Mouse (Mus musculus) CH12.LX (cell line): ENCODE data around the gene Nol4l. TPM values are rescaled to one million over a fixed set of nuclear protein-coding genes. Genes with fewer than 3 reads are reported as not detected.

ENCODE experiments used
- DNase-seq: peaks from one replicate; pipeline ENCODE4 v3.0.0-alpha.2; 2013; ENCODE audit errors: extremely low read depth
- H3K27ac ChIP-seq: 2 replicates; pipeline ENCODE4 v1.5.1; 2012; ENCODE audit warnings: low read depth, mild to moderate bottlenecking, control low read depth, moderate library complexity; ENCODE audit not compliant: insufficient read depth
- H3K27me3 ChIP-seq: replicated peaks from 2 replicates; pipeline ENCODE3; 2012; ENCODE audit warnings: inconsistent platforms
- H3K36me3 ChIP-seq, 2 experiments: replicated peaks in 1 of 2; 2 replicates each; pipeline versions ENCODE3 to v1.6.1; 2012; ENCODE audit warnings: inconsistent platforms in 1 of 2, low read length in 1 of 2, mild to moderate bottlenecking in 1 of 2, mixed read lengths in 1 of 2, moderate library complexity in 1 of 2; ENCODE audit not compliant: control insufficient read depth in 1 of 2, insufficient read depth in 1 of 2
- H3K4me1 ChIP-seq, 2 experiments: 2 replicates each; pipeline ENCODE4 v1.6.1; 2012; ENCODE audit warnings: inconsistent platforms in 1 of 2, moderate library complexity in 1 of 2; ENCODE audit not compliant: insufficient read depth in 2 of 2, control insufficient read depth in 1 of 2
- H3K4me2 ChIP-seq: 2 replicates; pipeline ENCODE4 v1.6.1; 2012; ENCODE audit warnings: low read depth, mild to moderate bottlenecking, control low read depth; ENCODE audit not compliant: poor library complexity, insufficient read depth, severe bottlenecking
- H3K4me3 ChIP-seq, 3 experiments: fragments of 150-350 bp in 1 of 3; sonication (generic) in 1 of 3; replicated peaks in 1 of 3; 2 replicates each; pipeline versions ENCODE3 to v1.5.1; 2011 to 2012; ENCODE audit warnings: low read depth in 2 of 3, low read length in 2 of 3, mild to moderate bottlenecking in 2 of 3, moderate library complexity in 2 of 3, control low read depth in 1 of 3, improper control_type of control experiment in 1 of 3, inconsistent platforms in 1 of 3, mixed read lengths in 1 of 3; ENCODE audit not compliant: poor library complexity in 1 of 3
- H3K79me2 ChIP-seq: replicated peaks from 2 replicates; pipeline ENCODE4 v1.6.1; 2012; ENCODE audit warnings: mild to moderate bottlenecking, moderate library complexity; ENCODE audit not compliant: control insufficient read depth, poor library complexity, insufficient read depth, severe bottlenecking; ENCODE audit errors: extremely low read depth
- H3K9ac ChIP-seq: 2 replicates; pipeline ENCODE4 v1.6.1; 2012; ENCODE audit warnings: low read depth, mild to moderate bottlenecking, control low read depth, moderate library complexity; ENCODE audit not compliant: insufficient read depth
- H3K9me3 ChIP-seq: replicated peaks from 2 replicates; pipeline ENCODE3; 2012; ENCODE audit warnings: low read length, inconsistent platforms, mixed read lengths
- CHD2 ChIP-seq: IDR thresholded peaks from 2 replicates; pipeline ENCODE4 v1.6.1; 2011; ENCODE audit warnings: low read length, improper control_type of control experiment
- CTCF ChIP-seq, 2 experiments: IDR thresholded peaks in 1 of 2; conservative IDR thresholded peaks in 1 of 2; 2 replicates each; pipeline ENCODE4 v1.5.1; 2011 to 2012; ENCODE audit warnings: low read depth in 2 of 2, low read length in 2 of 2, improper control_type of control experiment in 1 of 2, inconsistent platforms in 1 of 2, mild to moderate bottlenecking in 1 of 2, moderate library complexity in 1 of 2
- GABPA ChIP-seq: IDR thresholded peaks from 2 replicates; pipeline ENCODE4 v1.6.1; 2012; ENCODE audit warnings: low read depth, low read length, improper control_type of control experiment, inconsistent platforms; ENCODE audit not compliant: insufficient replicate concordance
- KAT2A ChIP-seq: IDR thresholded peaks from 2 replicates; pipeline ENCODE4 v1.6.1; 2012; ENCODE audit warnings: low read length, improper control_type of control experiment, inconsistent platforms; ENCODE audit not compliant: insufficient replicate concordance
- MXI1 ChIP-seq: IDR thresholded peaks from 2 replicates; pipeline ENCODE4 v1.6.1; 2011; ENCODE audit warnings: mild to moderate bottlenecking, low read depth, low read length, improper control_type of control experiment
- PAX5 ChIP-seq: IDR thresholded peaks from 2 replicates; pipeline ENCODE4 v1.6.1; 2012; ENCODE audit warnings: low read length, inconsistent platforms, mixed read lengths
- POLR2AphosphoS2 ChIP-seq: IDR thresholded peaks from 2 replicates; pipeline ENCODE4 v1.6.1; 2011; ENCODE audit warnings: low read depth, low read length, improper control_type of control experiment
- RAD21 ChIP-seq: IDR thresholded peaks from 2 replicates; pipeline ENCODE4 v1.6.1; 2011; ENCODE audit warnings: low read depth, mild to moderate bottlenecking, low read length, improper control_type of control experiment, moderate library complexity
- SMC3 ChIP-seq: IDR thresholded peaks from 2 replicates; pipeline ENCODE4 v1.6.1; 2011; ENCODE audit warnings: low read depth, low read length, improper control_type of control experiment
- TBP ChIP-seq: conservative IDR thresholded peaks from 2 replicates; pipeline ENCODE4 v1.6.1; 2011; ENCODE audit warnings: low read depth, low read length, improper control_type of control experiment
- USF1 ChIP-seq: IDR thresholded peaks from 2 replicates; pipeline ENCODE4 v1.6.1; 2014; ENCODE audit warnings: low read depth, mild to moderate bottlenecking, inconsistent platforms, low read length, improper control_type of control experiment
- ZKSCAN1 ChIP-seq: IDR thresholded peaks from 2 replicates; pipeline ENCODE4 v1.6.1; 2012; ENCODE audit warnings: low read depth, inconsistent platforms, low read length, improper control_type of control experiment, borderline replicate concordance
- ZMIZ1 ChIP-seq: IDR thresholded peaks from 2 replicates; pipeline ENCODE4 v1.6.1; 2012; ENCODE audit warnings: low read depth, mild to moderate bottlenecking, inconsistent platforms, low read length, improper control_type of control experiment
- dilution Hi-C: fragments of 300-500 bp; cut with MboI; formaldehyde crosslinking; loops from 2 replicates; pipeline ENCODE4 v1.14.3; 2020; ENCODE audit warnings: low sequenced_read_pairs; ENCODE audit not compliant: extremely low pct_unique_long_range_greater_than_20kb, extremely low pct_ligation_motif_present
- in situ Hi-C: fragments of 300-500 bp; cut with MboI; formaldehyde crosslinking; loops from 3 replicates; pipeline ENCODE4 v1.14.3; 2019; ENCODE audit warnings: low sequenced_read_pairs, low pct_ligation_motif_present, low pct_unique_long_range_greater_than_20kb, mixed read lengths
- polyA plus RNA-seq: library from polyadenylated mRNA; unstranded; fragments of >175 nt; gene quantifications from 2 replicates; pipeline ENCODE4 v1.2.1, GENCODE M21; 2012; ENCODE audit warnings: low read depth; ENCODE audit not compliant: insufficient read length
- total RNA-seq, 2 experiments: library from RNA; depleted of rRNA; stranded (reverse); fragments of 300-350 nt in 1 of 2; fragments of >200 nt in 1 of 2; gene quantifications; 2 replicates each; pipeline ENCODE4 v1.2.3; 2012 to 2014

The Nol4l gene
- total and polyA plus RNA-seq, 3 experiments: 1.3 to 3.7 (median 3.5) TPM

- Histone ChIP-seq H3K27ac (no peak overlapping the region), H3K36me3 (peaks cover 28 to 58% of the 10 kb centered on the region in 2 experiments), H3K4me3 (no peak overlapping the region), H3K4me1 (peaks cover 7 to 11% of the 10 kb centered on the region in 2 experiments), H3K9me3 (no peaks in the 10 kb centered on the region), H3K27me3 (no peaks in the 10 kb centered on the region), H3K79me2 (no peaks in the 10 kb centered on the region; the same call in 1 of the 2 replicates), H3K4me2 (no peak overlapping the region), H3K9ac (no peak overlapping the region)
- no peak for TF ChIP-seq GABPA
- TF ChIP-seq USF1: no peak
- no peak for TF ChIP-seq MXI1
- TF ChIP-seq KAT2A: no peak
- no peak for TF ChIP-seq POLR2AphosphoS2
- no peak for TF ChIP-seq PAX5
- TF ChIP-seq CHD2: no peak
- in situ Hi-C loops (no loop called here), dilution Hi-C loops (no loop called here)
- no peak for DNase-seq
Observed at GRCm38 (mm10) chr2:153422051-153422450, 107.7 kb downstream of the Nol4l start.

DNA sequence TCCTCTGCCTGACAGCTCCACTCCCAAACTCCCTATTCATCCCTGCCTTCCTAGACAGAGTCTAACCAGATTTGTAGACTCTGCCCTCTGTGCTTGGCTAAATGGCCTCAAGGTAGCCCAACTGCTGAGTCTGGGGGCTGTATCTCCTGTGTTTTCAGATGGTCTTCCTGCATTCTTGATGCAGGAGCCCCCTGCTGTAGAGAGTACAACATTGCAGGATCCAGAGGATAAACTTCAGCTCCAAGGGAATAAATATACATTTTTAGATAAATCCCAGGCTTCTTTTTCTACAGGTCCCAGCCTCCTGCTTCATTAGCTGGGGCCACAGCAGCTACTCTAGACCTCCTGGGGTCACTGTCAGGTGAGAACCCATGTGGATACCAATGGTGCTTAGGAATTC, 108.5 kb downstream of the Nol4l start:
- no peak for DNase-seq
- Histone ChIP-seq H3K27ac (no peak overlapping the region), H3K4me2 (no peak overlapping the region), H3K79me2 (no peaks in the 10 kb centered on the region; the same call in 1 of the 2 replicates), H3K9ac (no peak overlapping the region), H3K27me3 (no peaks in the 10 kb centered on the region), H3K9me3 (no peaks in the 10 kb centered on the region)
- dilution Hi-C loops: no loop called here
- TF ChIP-seq GABPA (no peak), ZMIZ1 (no peak), CTCF (conservative IDR thresholded peaks at IDR 0.05 in 1 of 2, IDR thresholded peaks at IDR 0.05 in 1 of 2; ENCODE audit: low read depth in 2 of 2, low read length in 2 of 2) (peak in 1 of 2 experiments; percentile 54; a peak in 2 of 4 replicates), RAD21 (peak; percentile 17), TBP (no peak), SMC3 (peak; percentile 29; the same call in 1 of the 2 replicates)
- TF ChIP-seq, all 38 proteins: peak for 3
- Histone ChIP-seq H3K4me3 (no peak overlapping the region), H3K4me1 (peaks cover 7 to 11% of the 10 kb centered on the region in 2 experiments), H3K36me3 (peaks cover 35 to 65% of the 10 kb centered on the region in 2 experiments)
- in situ Hi-C loops: no loop called here

DNA sequence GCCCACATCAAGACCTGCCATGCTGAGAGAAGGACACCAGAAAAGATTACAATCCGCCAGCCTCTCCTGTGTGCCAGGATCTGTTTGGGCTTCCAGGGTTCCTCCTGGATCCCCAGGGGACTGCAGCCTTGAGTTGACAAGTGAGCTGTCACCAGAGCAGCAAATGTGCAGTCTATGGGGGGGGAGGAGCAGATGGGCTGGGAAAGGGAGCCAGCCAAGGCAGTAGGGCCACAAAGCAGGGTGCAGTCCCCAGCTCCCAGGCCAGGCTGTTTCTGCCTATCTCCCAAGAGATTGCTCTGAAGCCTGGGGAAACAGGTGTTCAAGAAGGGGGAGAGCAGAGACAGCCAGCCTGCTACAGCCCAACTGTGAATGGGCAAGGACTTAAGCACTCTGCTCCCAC, 111.4 kb downstream of the Nol4l start:
- Histone ChIP-seq H3K4me1 (peaks cover 7 to 11% of the 10 kb centered on the region in 2 experiments), H3K79me2 (no peaks in the 10 kb centered on the region; the same call in 1 of the 2 replicates), H3K9me3 (no peaks in the 10 kb centered on the region), H3K4me3 (no peak overlapping the region), H3K4me2 (no peak overlapping the region), H3K27ac (no peak overlapping the region), H3K27me3 (no peaks in the 10 kb centered on the region), H3K9ac (no peak overlapping the region), H3K36me3 (peaks cover 49 to 75% of the 10 kb centered on the region in 2 experiments)
- no peak for TF ChIP-seq ZKSCAN1
- DNase-seq: no peak
- dilution Hi-C loops: no loop called here
- in situ Hi-C loops: loop anchor here (5.0 kb wide), 1 partner anchor 271 kb away; no protein-coding TSS in a partner anchor
